Mouse (Mus musculus): ENCODE measurements around the gene Prkd2.

Prkd2 gene

GRCm38 (mm10) chr7:16916342-16917265 is 73.9 kb downstream of the Prkd2 start:
- DNase-seq (ENCODE audit: extremely low spot score, low spot score): no peak

- DNase-seq (ENCODE audit: extremely low spot score, low spot score): no peak
Measured at GRCm38 (mm10) chr7:16917447-16917846, 74.7 kb downstream of the Prkd2 start.

- no peak for DNase-seq (ENCODE audit: extremely low spot score, low spot score)
Measured at GRCm38 (mm10) chr7:16918014-16918413, 75.3 kb downstream of the Prkd2 start.

GRCm38 (mm10) chr7:16918670-16919069 is 76.0 kb downstream of the Prkd2 start:
- DNase-seq (ENCODE audit: extremely low spot score, low spot score): no peak

GRCm38 (mm10) chr7:16919395-16920149 is 76.9 kb downstream of the Prkd2 start:
- no peak for DNase-seq (ENCODE audit: extremely low spot score, low spot score)

Measured in neural tube, embryonic 10.5 days (tissue).